Mouse (Mus musculus) lung, postnatal 0 days (tissue): ENCODE results near the gene Hist2h2ac. TPM values are rescaled to one million over a fixed set of nuclear protein-coding genes. Genes with fewer than 3 reads are reported as not detected.

Experiments used
- ATAC-seq: fragments of 200-750 bp; cut with Nextera tagmentation; 2 replicates; pipeline ENCODE4 v1.8.0; 2017; ENCODE audit warnings: moderate library complexity
- DNase-seq: peaks from one replicate; pipeline ENCODE4 v3.0.0-alpha.2; 2016; ENCODE audit warnings: low spot score
- H3K27ac ChIP-seq: fragments of 300-500 bp; sonication (generic); 2 replicates; pipeline ENCODE4 v1.5.1; 2014; ENCODE audit warnings: antibody characterized with exemption, mild to moderate bottlenecking, low read length, mixed read lengths
- H3K27me3 ChIP-seq: fragments of 300-500 bp; sonication (generic); replicated peaks from 2 replicates; pipeline ENCODE4 v1.6.1; 2014; ENCODE audit warnings: low read length, mixed read lengths; ENCODE audit not compliant: insufficient read depth
- H3K36me3 ChIP-seq: fragments of 300-500 bp; sonication (generic); 2 replicates; pipeline ENCODE4 v1.6.1; 2014; ENCODE audit warnings: low read length, mixed read lengths; ENCODE audit not compliant: insufficient read depth
- H3K4me1 ChIP-seq: fragments of 300-500 bp; sonication (generic); 2 replicates; pipeline ENCODE4 v1.6.1; 2014; ENCODE audit warnings: antibody characterized with exemption, low read depth, low read length, mixed read lengths; ENCODE audit not compliant: insufficient read depth
- H3K4me2 ChIP-seq: fragments of 300-500 bp; sonication (generic); replicated peaks from 2 replicates; pipeline ENCODE4 v1.6.1; 2014; ENCODE audit warnings: low read depth, mild to moderate bottlenecking, low read length, moderate library complexity, mixed read lengths
- H3K4me3 ChIP-seq: fragments of 300-500 bp; sonication (generic); 2 replicates; pipeline ENCODE4 v1.5.1; 2014; ENCODE audit warnings: low read depth, low read length
- H3K9ac ChIP-seq: fragments of 300-500 bp; sonication (generic); replicated peaks from 2 replicates; pipeline ENCODE4 v1.6.1; 2014; ENCODE audit warnings: low read depth, mild to moderate bottlenecking
- H3K9me3 ChIP-seq: fragments of 300-500 bp; sonication (generic); 2 replicates; pipeline ENCODE4 v1.6.1; 2016; ENCODE audit warnings: low read length, mixed read lengths
- CTCF ChIP-seq: IDR thresholded peaks from 2 replicates; pipeline ENCODE4 v1.5.1; 2016; ENCODE audit warnings: antibody characterized with exemption, mild to moderate bottlenecking
- EP300 ChIP-seq: IDR thresholded peaks from 2 replicates; pipeline ENCODE4 v1.6.1; 2016; ENCODE audit warnings: antibody characterized with exemption, mild to moderate bottlenecking, control low read depth
- WGBS: fragments of 180-500 bp; shearing (Covaris S2); extraction: QIAGEN DNeasy Blood & Tissue Kit; methylation state at CpG from one replicate; pipeline ENCODE4 v1.1.7; 2014; 5-methylcytosine and 5-hydroxymethylcytosine counted together
- polyA plus RNA-seq: library from polyadenylated mRNA; unstranded; fragments of >200 nt; fragmentation: Nextera tagmentation; extraction: Ambion mirVana; gene quantifications from 2 replicates; pipeline ENCODE4 v1.2.1, GENCODE M21; 2015

Hist2h2ac gene
- polyA plus RNA-seq, 1 experiment from 2014 or later: 3.0 TPM

- DNase-seq: no peak
- peak; percentile 42 for TF ChIP-seq CTCF
- no peak for TF ChIP-seq EP300
- Histone ChIP-seq H3K9ac (no peak overlapping the region), H3K27me3 (peaks cover 10% of the 10 kb centered on the region; the same call in 1 of the 2 replicates), H3K9me3 (no peaks in the 10 kb centered on the region), H3K4me2 (peak overlapping the region; percentile 62), H3K36me3 (no peaks in the 10 kb centered on the region), H3K4me3 (peak overlapping the region; percentile 56; the same call in 1 of the 2 replicates), H3K27ac (peak overlapping the region; percentile 92), H3K4me1 (peaks cover 6% of the 10 kb centered on the region; the same call in 1 of the 2 replicates)
- ATAC-seq: no peak
- WGBS: 51% methylated on average over 3 of the region's 3 CpGs
Observed at GRCm38 (mm10) chr3:96261623-96262022, 40.9 kb upstream of the Hist2h2ac start.

GRCm38 (mm10) chr3:96260220-96260619 lies 39.5 kb upstream of the Hist2h2ac start:
- no peak for ATAC-seq
- 85% methylated on average over 5 of the region's 5 CpGs for WGBS
- no peak overlapping the region for H3K4me2 ChIP-seq
- no peak overlapping the region for H3K9ac ChIP-seq
- H3K4me1 ChIP-seq: peaks cover 6% of the 10 kb centered on the region; the same call in 1 of the 2 replicates
- no peak overlapping the region for H3K4me3 ChIP-seq
- H3K36me3 ChIP-seq: no peaks in the 10 kb centered on the region
- H3K27me3 ChIP-seq: peaks cover 10% of the 10 kb centered on the region; the same call in 1 of the 2 replicates
- TF ChIP-seq CTCF (no peak), EP300 (no peak)
- no peak overlapping the region for H3K27ac ChIP-seq
- H3K9me3 ChIP-seq: no peaks in the 10 kb centered on the region
- DNase-seq: no peak

GRCm38 (mm10) chr3:96257190-96257589 lies 36.5 kb upstream of the Hist2h2ac start:
- WGBS: 58% methylated on average over 3 of the region's 3 CpGs
- DNase-seq: peak; percentile 74
- ATAC-seq: peak; percentile 46
- peaks cover 5% of the 10 kb centered on the region; the same call in 1 of the 2 replicates for H3K4me1 ChIP-seq
- H3K4me3 ChIP-seq: no peak overlapping the region
- peaks cover 13% of the 10 kb centered on the region for H3K27me3 ChIP-seq
- no peak overlapping the region for H3K4me2 ChIP-seq
- TF ChIP-seq EP300: no peak
- no peak for TF ChIP-seq CTCF
- H3K36me3 ChIP-seq: no peaks in the 10 kb centered on the region
- H3K27ac ChIP-seq: no peak overlapping the region
- H3K9ac ChIP-seq: no peak overlapping the region
- no peaks in the 10 kb centered on the region for H3K9me3 ChIP-seq

GRCm38 (mm10) chr3:96255926-96256593 lies 35.4 kb upstream of the Hist2h2ac start:
- Histone ChIP-seq H3K36me3 (no peaks in the 10 kb centered on the region), H3K4me3 (no peak overlapping the region), H3K9me3 (no peaks in the 10 kb centered on the region), H3K27me3 (peaks cover 13% of the 10 kb centered on the region), H3K4me2 (no peak overlapping the region), H3K4me1 (no peaks in the 10 kb centered on the region), H3K9ac (no peak overlapping the region), H3K27ac (no peak overlapping the region)
- TF ChIP-seq EP300: peak; percentile 39
- TF ChIP-seq CTCF: no peak
- no peak for DNase-seq
- WGBS: 44% methylated on average over 5 of the region's 5 CpGs
- ATAC-seq: peak; percentile 32; the same call in 1 of the 2 replicates

GRCm38 (mm10) chr3:96254683-96255355 lies 34.1 kb upstream of the Hist2h2ac start:
- ATAC-seq: no peak
- H3K4me3 ChIP-seq: no peak overlapping the region
- H3K4me1 ChIP-seq: no peaks in the 10 kb centered on the region
- no peaks in the 10 kb centered on the region for H3K36me3 ChIP-seq
- H3K9me3 ChIP-seq: no peaks in the 10 kb centered on the region
- no peak overlapping the region for H3K4me2 ChIP-seq
- H3K27me3 ChIP-seq: peaks cover 13% of the 10 kb centered on the region
- no peak overlapping the region for H3K27ac ChIP-seq
- no peak for DNase-seq
- TF ChIP-seq EP300 (no peak), CTCF (no peak)
- 54% methylated on average over 10 of the region's 10 CpGs for WGBS
- H3K9ac ChIP-seq: no peak overlapping the region

GRCm38 (mm10) chr3:96251787-96252186 lies 31.1 kb upstream of the Hist2h2ac start:
- H3K4me2 ChIP-seq: no peak overlapping the region
- no peaks in the 10 kb centered on the region for H3K36me3 ChIP-seq
- H3K27me3 ChIP-seq: peaks cover 3% of the 10 kb centered on the region; the same call in 1 of the 2 replicates
- 86% methylated on average over 3 of the region's 3 CpGs for WGBS
- 0 out of 2 replicates have a peak, but pooled peaks cover 3% of the 10 kb centered on the region for H3K4me1 ChIP-seq
- no peak overlapping the region for H3K9ac ChIP-seq
- ATAC-seq: no peak
- no peak for DNase-seq
- no peak overlapping the region for H3K4me3 ChIP-seq
- TF ChIP-seq EP300: no peak
- no peak for TF ChIP-seq CTCF
- no peak overlapping the region for H3K27ac ChIP-seq
- H3K9me3 ChIP-seq: no peaks in the 10 kb centered on the region
